Mouse (Mus musculus) cerebellum, adult 2 months (tissue): ENCODE measurements around the gene Aftph. TPM values are rescaled to one million over a fixed set of nuclear protein-coding genes. Genes with fewer than 3 reads are reported as not detected.
A peak's percentile ranks its signal among the peaks of the same experiment; 100 is the strongest.

Source experiments
- DNase-seq, 2 experiments: peaks; one replicate each; pipeline ENCODE4 v3.0.0; 2021
- H3K27ac ChIP-seq: fragments of 200-500 bp; 2 replicates; pipeline ENCODE4 v1.5.1; 2012; ENCODE audit warnings: low read length, control low read depth, inconsistent platforms; ENCODE audit not compliant: insufficient read depth
- H3K27me3 ChIP-seq: fragments of 200-500 bp; 2 replicates; pipeline ENCODE4 v1.6.1; 2012; ENCODE audit warnings: inconsistent platforms, mild to moderate bottlenecking, low read length, moderate library complexity; ENCODE audit not compliant: control insufficient read depth, insufficient read depth
- H3K4me1 ChIP-seq: fragments of 200-500 bp; 2 replicates; pipeline ENCODE4 v1.6.1; 2011; ENCODE audit warnings: low read length; ENCODE audit not compliant: control insufficient read depth, insufficient read depth
- H3K4me3 ChIP-seq: fragments of 200-500 bp; replicated peaks from 2 replicates; pipeline ENCODE3; 2011; ENCODE audit warnings: mild to moderate bottlenecking, low read depth, low read length, control low read depth; ENCODE audit not compliant: insufficient read depth
- CTCF ChIP-seq: fragments of 200-500 bp; IDR thresholded peaks from 2 replicates; pipeline ENCODE4 v1.5.1; 2011; ENCODE audit warnings: low read depth, mild to moderate bottlenecking, control low read depth, low read length, moderate library complexity, borderline replicate concordance; ENCODE audit not compliant: insufficient read depth
- POLR2A ChIP-seq: fragments of 200-500 bp; IDR thresholded peaks from 2 replicates; pipeline ENCODE4 v1.6.1; 2011; ENCODE audit warnings: low read length, control low read depth, borderline replicate concordance; ENCODE audit not compliant: insufficient read depth
- WGBS: fragments of 180-500 bp; shearing (Covaris S2); methylation state at CpG from one replicate; pipeline ENCODE4 v1.1.7; 2018; 5-methylcytosine and 5-hydroxymethylcytosine counted together
- polyA plus RNA-seq: library from polyadenylated mRNA; depleted of rRNA; stranded (reverse); fragments of >200 nt; gene quantifications from 2 replicates; pipeline ENCODE4 v1.2.3, GENCODE M21; 2012

Gene Aftph
- polyA plus RNA-seq, 1 experiment = 105 TPM

GRCm38 (mm10) chr11:20723572-20723971 lies 17.8 kb downstream of the Aftph start:
- 83% methylated on average over 5 of the region's 5 CpGs for WGBS
- no peak for TF ChIP-seq POLR2A
- TF ChIP-seq CTCF = no peak

GRCm38 (mm10) chr11:20712068-20712671 lies 29.2 kb downstream of the Aftph start:
- WGBS = 75% methylated on average over 9 of the region's 9 CpGs
- Histone ChIP-seq H3K4me3 (no peak overlapping the region), H3K27ac (no peak overlapping the region), H3K27me3 (no peaks in the 10 kb centered on the region), H3K4me1 (no peaks in the 10 kb centered on the region)
- no peak for DNase-seq
- no peak for TF ChIP-seq CTCF

More at GRCm38 (mm10) chr11:20723572-20723971, 17.8 kb downstream of the Aftph start:
- no peaks in the 10 kb centered on the region for H3K4me1 ChIP-seq
- no peaks in the 10 kb centered on the region for H3K27me3 ChIP-seq
- no peak overlapping the region for H3K27ac ChIP-seq
- no peak overlapping the region for H3K4me3 ChIP-seq
- no peak for DNase-seq

DNA sequence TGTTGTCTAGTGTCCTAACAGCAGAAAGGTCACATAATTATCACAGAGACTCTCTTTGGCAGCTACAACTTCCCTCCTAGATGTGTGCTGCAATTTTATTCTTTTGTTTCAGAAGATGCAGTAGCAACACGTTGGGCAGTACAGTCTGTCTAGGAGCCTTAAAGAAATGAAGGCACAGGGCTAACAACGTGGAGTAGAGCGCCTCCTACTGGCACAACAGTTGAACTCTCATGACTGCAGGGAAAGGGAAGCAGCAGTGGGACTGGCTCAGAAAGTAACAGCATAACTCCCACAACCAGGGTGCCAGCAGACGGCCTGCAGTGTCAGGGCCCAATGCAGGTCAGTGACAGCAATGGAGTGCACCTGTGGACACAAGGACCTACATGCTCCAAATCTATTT lies 50.4 kb downstream of the Aftph start:
- DNase-seq = peak; percentile 57 to 64
- Histone ChIP-seq H3K27me3 (no peaks in the 10 kb centered on the region), H3K4me3 (no peak overlapping the region), H3K27ac (no peak overlapping the region), H3K4me1 (no peaks in the 10 kb centered on the region)
- 2% methylated on average over 4 of the region's 4 CpGs for WGBS
- TF ChIP-seq CTCF = peak; percentile 90
- no peak for TF ChIP-seq POLR2A

DNA sequence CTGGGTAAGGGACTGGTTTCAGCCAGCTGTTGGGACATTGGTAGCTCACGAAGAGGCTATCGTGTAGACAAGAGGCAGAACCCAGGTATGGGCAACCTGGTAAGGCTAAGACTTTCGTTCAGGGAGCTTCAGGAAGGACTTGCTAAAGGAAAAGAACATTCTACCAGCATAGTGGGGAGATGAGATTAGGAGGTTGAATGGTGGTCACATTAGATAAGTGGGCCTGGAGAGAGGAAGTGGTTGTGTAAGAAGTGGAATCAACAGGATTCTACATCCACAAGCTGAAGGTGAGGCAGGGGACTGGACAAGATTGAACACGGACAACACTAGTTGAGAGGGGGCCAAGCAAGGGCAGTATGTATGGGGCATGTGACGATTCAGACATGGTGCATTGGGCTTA lies 59.7 kb downstream of the Aftph start:
- 89% methylated on average over 5 of the region's 5 CpGs for WGBS
- DNase-seq = no peak

GRCm38 (mm10) chr11:20680781-20681180 lies 60.6 kb downstream of the Aftph start:
- TF ChIP-seq CTCF = no peak
- no peak for TF ChIP-seq POLR2A
- no peak overlapping the region for H3K4me3 ChIP-seq
- no peak overlapping the region for H3K27ac ChIP-seq
- no peaks in the 10 kb centered on the region for H3K27me3 ChIP-seq
- DNase-seq = no peak
- 80% methylated on average over 5 of the region's 5 CpGs for WGBS
- H3K4me1 ChIP-seq = no peaks in the 10 kb centered on the region

More for the DNA sequence above, 59.7 kb downstream of the Aftph start:
- TF ChIP-seq POLR2A (no peak), CTCF (no peak)
- no peak overlapping the region for H3K27ac ChIP-seq
- no peaks in the 10 kb centered on the region for H3K4me1 ChIP-seq
- no peaks in the 10 kb centered on the region for H3K27me3 ChIP-seq
- no peak overlapping the region for H3K4me3 ChIP-seq

- TF ChIP-seq CTCF (no peak), POLR2A (no peak)
- no peaks in the 10 kb centered on the region for H3K27me3 ChIP-seq
- H3K4me1 ChIP-seq = no peaks in the 10 kb centered on the region
- no peak overlapping the region for H3K4me3 ChIP-seq
- no peak for DNase-seq
- H3K27ac ChIP-seq = no peak overlapping the region
- WGBS = 69% methylated on average over 2 of the region's 2 CpGs
Observed at GRCm38 (mm10) chr11:20679396-20679795, 62.0 kb downstream of the Aftph start.

DNA sequence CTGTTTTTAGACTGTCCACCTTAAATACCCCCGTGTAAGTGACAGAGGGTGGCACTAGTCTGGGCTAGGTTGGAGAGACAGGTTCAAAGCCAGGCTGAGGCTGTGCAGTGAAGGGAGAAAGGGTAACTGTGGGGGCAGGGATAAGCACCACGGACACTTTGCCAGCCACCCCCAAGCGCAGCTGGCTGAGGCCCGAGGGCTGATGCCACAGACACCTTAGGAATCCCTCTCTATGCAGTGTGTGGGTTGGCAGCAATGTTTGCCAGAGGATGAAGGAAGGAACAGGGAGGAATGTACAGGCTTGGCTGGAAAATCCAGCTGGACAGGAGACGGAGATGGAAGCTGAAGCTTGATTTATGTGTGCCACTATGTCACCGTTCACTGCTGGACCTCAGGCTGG lies 68.9 kb downstream of the Aftph start:
- Histone ChIP-seq H3K27me3 (no peaks in the 10 kb centered on the region), H3K4me3 (no peak overlapping the region), H3K4me1 (no peaks in the 10 kb centered on the region), H3K27ac (no peak overlapping the region)
- no peak for TF ChIP-seq POLR2A
- no peak for TF ChIP-seq CTCF
- WGBS = 40% methylated on average over 6 of the region's 6 CpGs
- DNase-seq = no peak

DNA sequence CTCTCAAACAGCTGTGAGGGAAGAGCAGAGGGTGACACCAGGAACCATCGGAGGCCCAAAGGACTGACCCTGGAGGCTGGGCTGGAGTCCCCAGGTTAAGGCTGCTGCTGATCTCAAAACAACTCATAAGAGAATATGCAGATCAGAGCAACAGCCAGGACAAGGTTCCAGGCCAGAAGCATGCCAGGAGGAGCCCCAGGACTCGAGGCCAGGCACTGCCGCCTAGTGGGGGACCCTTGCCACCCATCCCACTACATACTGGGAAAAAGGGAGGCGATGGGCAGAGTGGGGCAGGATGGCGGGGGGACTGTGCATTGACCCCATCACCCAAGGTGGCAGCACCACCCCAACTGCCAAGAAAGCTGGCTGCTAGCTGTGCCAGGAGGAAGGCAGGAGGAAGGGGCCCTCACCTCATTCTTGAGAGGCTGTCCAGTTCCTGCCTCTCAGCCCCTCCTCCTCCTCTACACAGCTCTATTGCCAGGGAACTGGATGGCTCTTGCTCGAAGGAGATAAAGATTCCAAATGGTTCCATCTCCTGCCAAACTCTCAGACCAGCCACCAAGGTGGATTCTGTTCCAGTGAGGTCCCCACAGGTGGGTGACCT lies 69.5 kb downstream of the Aftph start:
- TF ChIP-seq POLR2A = no peak
- peak; percentile 22; the same call in 1 of the 2 replicates for TF ChIP-seq CTCF
- Histone ChIP-seq H3K4me3 (no peak overlapping the region), H3K4me1 (no peaks in the 10 kb centered on the region), H3K27me3 (no peaks in the 10 kb centered on the region), H3K27ac (no peak overlapping the region)
- 28% methylated on average over 6 of the region's 6 CpGs for WGBS
- no peak for DNase-seq

DNA sequence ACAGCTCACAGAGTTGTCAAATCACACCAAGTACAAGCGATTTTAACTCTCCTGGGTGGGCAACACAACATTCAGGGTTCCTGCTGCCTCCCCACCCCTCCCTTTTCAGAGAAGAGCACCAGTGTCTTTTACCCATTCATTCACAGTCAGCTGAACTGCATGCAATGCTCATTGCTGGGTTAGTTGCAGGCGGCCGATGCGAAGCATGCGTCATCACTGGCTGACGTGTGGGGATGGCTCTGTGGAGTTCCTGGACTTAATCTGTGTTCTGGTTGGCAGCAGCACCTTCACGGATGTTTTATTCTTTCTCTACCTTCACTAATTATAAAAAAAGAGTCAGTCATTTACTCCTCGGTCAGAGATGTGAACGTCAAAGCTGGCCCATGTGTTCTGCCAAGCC lies 76.5 kb downstream of the Aftph start:
- H3K27me3 ChIP-seq = no peaks in the 10 kb centered on the region
- no peak overlapping the region for H3K27ac ChIP-seq
- TF ChIP-seq CTCF (no peak), POLR2A (no peak)
- DNase-seq = no peak
- no peaks in the 10 kb centered on the region for H3K4me1 ChIP-seq
- no peak overlapping the region for H3K4me3 ChIP-seq
- 50% methylated on average over 9 of the region's 9 CpGs for WGBS
